Mouse (Mus musculus) CH12.LX (cell line): ENCODE results near the gene Sugct. TPM values are rescaled to one million over a fixed set of nuclear protein-coding genes. Genes with fewer than 3 reads are reported as not detected.

Source experiments
- DNase-seq: peaks from one replicate; pipeline ENCODE4 v3.0.0-alpha.2; 2013; ENCODE audit errors: extremely low read depth
- H3K27ac ChIP-seq: 2 replicates; pipeline ENCODE4 v1.5.1; 2012; ENCODE audit warnings: low read depth, mild to moderate bottlenecking, control low read depth, moderate library complexity; ENCODE audit not compliant: insufficient read depth
- H3K27me3 ChIP-seq: replicated peaks from 2 replicates; pipeline ENCODE3; 2012; ENCODE audit warnings: inconsistent platforms
- H3K36me3 ChIP-seq, 2 experiments: replicated peaks in 1 of 2; 2 replicates each; pipeline versions ENCODE3 to v1.6.1; 2012; ENCODE audit warnings: inconsistent platforms in 1 of 2, low read length in 1 of 2, mild to moderate bottlenecking in 1 of 2, mixed read lengths in 1 of 2, moderate library complexity in 1 of 2; ENCODE audit not compliant: control insufficient read depth in 1 of 2, insufficient read depth in 1 of 2
- H3K4me1 ChIP-seq, 2 experiments: 2 replicates each; pipeline ENCODE4 v1.6.1; 2012; ENCODE audit warnings: inconsistent platforms in 1 of 2, moderate library complexity in 1 of 2; ENCODE audit not compliant: insufficient read depth in 2 of 2, control insufficient read depth in 1 of 2
- H3K4me2 ChIP-seq: 2 replicates; pipeline ENCODE4 v1.6.1; 2012; ENCODE audit warnings: low read depth, mild to moderate bottlenecking, control low read depth; ENCODE audit not compliant: poor library complexity, insufficient read depth, severe bottlenecking
- H3K4me3 ChIP-seq, 3 experiments: fragments of 150-350 bp in 1 of 3; sonication (generic) in 1 of 3; replicated peaks in 1 of 3; 2 replicates each; pipeline versions ENCODE3 to v1.5.1; 2011 to 2012; ENCODE audit warnings: low read depth in 2 of 3, low read length in 2 of 3, mild to moderate bottlenecking in 2 of 3, moderate library complexity in 2 of 3, control low read depth in 1 of 3, improper control_type of control experiment in 1 of 3, inconsistent platforms in 1 of 3, mixed read lengths in 1 of 3; ENCODE audit not compliant: poor library complexity in 1 of 3
- H3K79me2 ChIP-seq: replicated peaks from 2 replicates; pipeline ENCODE4 v1.6.1; 2012; ENCODE audit warnings: mild to moderate bottlenecking, moderate library complexity; ENCODE audit not compliant: control insufficient read depth, poor library complexity, insufficient read depth, severe bottlenecking; ENCODE audit errors: extremely low read depth
- H3K9ac ChIP-seq: 2 replicates; pipeline ENCODE4 v1.6.1; 2012; ENCODE audit warnings: low read depth, mild to moderate bottlenecking, control low read depth, moderate library complexity; ENCODE audit not compliant: insufficient read depth
- H3K9me3 ChIP-seq: replicated peaks from 2 replicates; pipeline ENCODE3; 2012; ENCODE audit warnings: low read length, inconsistent platforms, mixed read lengths
- CHD1 ChIP-seq: IDR thresholded peaks from 2 replicates; pipeline ENCODE4 v1.6.1; 2012; ENCODE audit warnings: low read depth, low read length, improper control_type of control experiment, inconsistent platforms
- CHD2 ChIP-seq: IDR thresholded peaks from 2 replicates; pipeline ENCODE4 v1.6.1; 2011; ENCODE audit warnings: low read length, improper control_type of control experiment
- ELF1 ChIP-seq: IDR thresholded peaks from 2 replicates; pipeline ENCODE4 v1.6.1; 2014; ENCODE audit warnings: low read depth, mild to moderate bottlenecking, inconsistent platforms, low read length, improper control_type of control experiment
- EP300 ChIP-seq: IDR thresholded peaks from 2 replicates; pipeline ENCODE4 v1.6.1; 2011; ENCODE audit warnings: low read length, improper control_type of control experiment
- ETS1 ChIP-seq: conservative IDR thresholded peaks from 2 replicates; pipeline ENCODE4 v1.6.1; 2012; ENCODE audit warnings: low read depth, mild to moderate bottlenecking, inconsistent platforms, low read length, improper control_type of control experiment, moderate library complexity
- HCFC1 ChIP-seq: IDR thresholded peaks from 2 replicates; pipeline ENCODE4 v1.6.1; 2012; ENCODE audit warnings: low read depth, mild to moderate bottlenecking, inconsistent platforms, low read length, improper control_type of control experiment
- JUND ChIP-seq: conservative IDR thresholded peaks from 2 replicates; pipeline ENCODE4 v1.6.1; 2011; ENCODE audit warnings: low read depth, low read length, improper control_type of control experiment
- KAT2A ChIP-seq: IDR thresholded peaks from 2 replicates; pipeline ENCODE4 v1.6.1; 2012; ENCODE audit warnings: low read length, improper control_type of control experiment, inconsistent platforms; ENCODE audit not compliant: insufficient replicate concordance
- MAFK ChIP-seq: IDR thresholded peaks from 2 replicates; pipeline ENCODE4 v1.6.1; 2011; ENCODE audit warnings: low read length, improper control_type of control experiment; ENCODE audit not compliant: insufficient replicate concordance
- MAZ ChIP-seq: IDR thresholded peaks from 2 replicates; pipeline ENCODE4 v1.6.1; 2012; ENCODE audit warnings: low read depth, mild to moderate bottlenecking, inconsistent platforms, low read length, improper control_type of control experiment, moderate library complexity
- MEF2A ChIP-seq: IDR thresholded peaks from 2 replicates; pipeline ENCODE4 v1.6.1; 2014; ENCODE audit warnings: low read depth, mild to moderate bottlenecking, inconsistent platforms, low read length, improper control_type of control experiment, borderline replicate concordance
- MXI1 ChIP-seq: IDR thresholded peaks from 2 replicates; pipeline ENCODE4 v1.6.1; 2011; ENCODE audit warnings: mild to moderate bottlenecking, low read depth, low read length, improper control_type of control experiment
- MYC ChIP-seq: IDR thresholded peaks from 2 replicates; pipeline ENCODE4 v1.6.1; 2011; ENCODE audit warnings: low read depth, mild to moderate bottlenecking, improper control_type of control experiment, low read length
- NRF1 ChIP-seq: IDR thresholded peaks from 2 replicates; pipeline ENCODE4 v1.6.1; 2014; ENCODE audit warnings: low read depth, mild to moderate bottlenecking, inconsistent platforms, low read length, improper control_type of control experiment, moderate library complexity
- PAX5 ChIP-seq: IDR thresholded peaks from 2 replicates; pipeline ENCODE4 v1.6.1; 2012; ENCODE audit warnings: low read length, inconsistent platforms, mixed read lengths
- POLR2A ChIP-seq: IDR thresholded peaks from 2 replicates; pipeline ENCODE4 v1.6.1; 2011; ENCODE audit warnings: low read depth, mild to moderate bottlenecking, improper control_type of control experiment, low read length
- RCOR1 ChIP-seq: conservative IDR thresholded peaks from 2 replicates; pipeline ENCODE4 v1.6.1; 2012; ENCODE audit warnings: low read depth, mild to moderate bottlenecking, inconsistent platforms, low read length, improper control_type of control experiment
- SIN3A ChIP-seq: IDR thresholded peaks from 2 replicates; pipeline ENCODE4 v1.6.1; 2012; ENCODE audit warnings: low read length, improper control_type of control experiment, inconsistent platforms
- TBP ChIP-seq: conservative IDR thresholded peaks from 2 replicates; pipeline ENCODE4 v1.6.1; 2011; ENCODE audit warnings: low read depth, low read length, improper control_type of control experiment
- TCF12 ChIP-seq: IDR thresholded peaks from 2 replicates; pipeline ENCODE4 v1.6.1; 2014; ENCODE audit warnings: low read depth, mild to moderate bottlenecking, inconsistent platforms, low read length, improper control_type of control experiment
- USF2 ChIP-seq: conservative IDR thresholded peaks from 2 replicates; pipeline ENCODE4 v1.6.1; 2011; ENCODE audit warnings: low read depth, low read length, improper control_type of control experiment
- ZC3H11A ChIP-seq: IDR thresholded peaks from 2 replicates; pipeline ENCODE4 v1.6.1; 2012; ENCODE audit warnings: low read depth, mild to moderate bottlenecking, inconsistent platforms, low read length, improper control_type of control experiment
- ZKSCAN1 ChIP-seq: IDR thresholded peaks from 2 replicates; pipeline ENCODE4 v1.6.1; 2012; ENCODE audit warnings: low read depth, inconsistent platforms, low read length, improper control_type of control experiment, borderline replicate concordance
- ZNF384 ChIP-seq: IDR thresholded peaks from 2 replicates; pipeline ENCODE4 v1.6.1; 2012; ENCODE audit warnings: low read depth, low read length, improper control_type of control experiment, inconsistent platforms
- dilution Hi-C: fragments of 300-500 bp; cut with MboI; formaldehyde crosslinking; loops from 2 replicates; pipeline ENCODE4 v1.14.3; 2020; ENCODE audit warnings: low sequenced_read_pairs; ENCODE audit not compliant: extremely low pct_unique_long_range_greater_than_20kb, extremely low pct_ligation_motif_present
- in situ Hi-C: fragments of 300-500 bp; cut with MboI; formaldehyde crosslinking; loops from 3 replicates; pipeline ENCODE4 v1.14.3; 2019; ENCODE audit warnings: low sequenced_read_pairs, low pct_ligation_motif_present, low pct_unique_long_range_greater_than_20kb, mixed read lengths
- polyA plus RNA-seq: library from polyadenylated mRNA; unstranded; fragments of >175 nt; gene quantifications from 2 replicates; pipeline ENCODE4 v1.2.1, GENCODE M21; 2012; ENCODE audit warnings: low read depth; ENCODE audit not compliant: insufficient read length
- total RNA-seq, 2 experiments: library from RNA; depleted of rRNA; stranded (reverse); fragments of 300-350 nt in 1 of 2; fragments of >200 nt in 1 of 2; gene quantifications; 2 replicates each; pipeline ENCODE4 v1.2.3; 2012 to 2014

The Sugct gene
- total and polyA plus RNA-seq, 3 experiments, result 0.42 to 0.87 (median 0.56) TPM

GRCm38 (mm10) chr13:17534871-17535270 lies 160.5 kb downstream of the Sugct start:
- no peak for DNase-seq
- in situ Hi-C loops, result no loop called here
- Histone ChIP-seq H3K9me3 (no peaks in the 10 kb centered on the region), H3K27ac (no peak overlapping the region), H3K36me3 (no peaks in the 10 kb centered on the region), H3K27me3 (no peaks in the 10 kb centered on the region)
- no peak for TF ChIP-seq NRF1
- no peak for TF ChIP-seq RCOR1
- TF ChIP-seq TBP, result no peak
- TF ChIP-seq ETS1, result no peak
- no peak for TF ChIP-seq ELF1
- TF ChIP-seq KAT2A, result no peak
- no peak for TF ChIP-seq POLR2A
- no peak for TF ChIP-seq USF2
- no peak for TF ChIP-seq CHD1
- no peak for TF ChIP-seq MYC
- TF ChIP-seq HCFC1, result no peak
- TF ChIP-seq SIN3A, result no peak
- TF ChIP-seq MXI1, result no peak
- TF ChIP-seq ZKSCAN1, result no peak
- TF ChIP-seq TCF12, result no peak
- no peak for TF ChIP-seq EP300
- TF ChIP-seq ZC3H11A, result no peak
- TF ChIP-seq PAX5, result no peak
- TF ChIP-seq CHD2, result no peak
- TF ChIP-seq, all 38 proteins: peak for 0
- dilution Hi-C loops, result no loop called here
- Histone ChIP-seq H3K4me2 (no peak overlapping the region), H3K79me2 (no peaks in the 10 kb centered on the region), H3K4me1 (no peaks in the 10 kb centered on the region), H3K9ac (no peak overlapping the region), H3K4me3 (no peak overlapping the region)

- Histone ChIP-seq H3K4me2 (no peak overlapping the region), H3K9ac (no peak overlapping the region), H3K9me3 (no peaks in the 10 kb centered on the region), H3K27me3 (no peaks in the 10 kb centered on the region), H3K4me1 (no peaks in the 10 kb centered on the region), H3K4me3 (no peak overlapping the region)
- in situ Hi-C loops, result no loop called here
- no peak for TF ChIP-seq JUND
- TF ChIP-seq ZNF384, result no peak
- TF ChIP-seq PAX5, result no peak
- no peak for TF ChIP-seq MAZ
- TF ChIP-seq MEF2A, result no peak
- TF ChIP-seq EP300, result no peak
- TF ChIP-seq HCFC1, result no peak
- no peak for TF ChIP-seq MAFK
- TF ChIP-seq, all 38 proteins: peak for 0
- no peaks in the 10 kb centered on the region for H3K36me3 ChIP-seq
- no peaks in the 10 kb centered on the region for H3K79me2 ChIP-seq
- dilution Hi-C loops, result no loop called here
- H3K27ac ChIP-seq, result no peak overlapping the region
- DNase-seq, result no peak
Measured at GRCm38 (mm10) chr13:17534469-17534868, 160.9 kb downstream of the Sugct start.
